Mouse (Mus musculus): Measurements from ENCODE around the gene Aadacl3. TPM values are rescaled to one million over a fixed set of nuclear protein-coding genes. Genes with fewer than 3 reads are reported as not detected.

Gene Aadacl3
- not detected for polyA plus RNA-seq (2017; shearing (Covaris generic))

GRCm38 (mm10) chr4:144463656-144464055, at the start of gene Aadacl3:
Gene Aadacl3 (minus strand): TSS chr4:144463756.

GRCm38 (mm10) chr4:144453217-144453616, 10.3 kb downstream of the Aadacl3 start, which contains the start of gene Gm9944:
Gene Gm9944 (minus strand): TSS chr4:144453317.

GRCm38 (mm10) chr4:144438672-144439071, 24.9 kb downstream of the Aadacl3 start, which contains the start of gene 1700012P22Rik:
Gene 1700012P22Rik (minus strand): TSS chr4:144438772.

GRCm38 (mm10) chr4:144408290-144408689, 55.3 kb downstream of the Aadacl3 start, which contains the start of gene Pramef12:
Gene Pramef12 (minus strand): TSS chr4:144408464.

Other genes with a start within 250 kb of the Aadacl3 start
- not detected for gene Pramel5, start 183.3 kb downstream of the Aadacl3 start, polyA plus RNA-seq (2017; shearing (Covaris generic))
- gene Gm13128, start 133.5 kb downstream of the Aadacl3 start, polyA plus RNA-seq (2017; shearing (Covaris generic)), result not detected
- gene Gm13119, start 105.8 kb downstream of the Aadacl3 start, polyA plus RNA-seq (2017; shearing (Covaris generic)), result not detected
- not detected for gene Pramef20, start 85.8 kb downstream of the Aadacl3 start, polyA plus RNA-seq (2017; shearing (Covaris generic))
- gene Pramef12, start 55.3 kb downstream of the Aadacl3 start, polyA plus RNA-seq (2017; shearing (Covaris generic)), result not detected
- gene 1700012P22Rik, start 25.0 kb downstream of the Aadacl3 start, polyA plus RNA-seq (2017; shearing (Covaris generic)), result not detected
- gene Gm9944, start 10.4 kb downstream of the Aadacl3 start, polyA plus RNA-seq (2017; shearing (Covaris generic)), result not detected
- gene 9430007A20Rik, start 56.1 kb upstream of the Aadacl3 start, polyA plus RNA-seq (2017; shearing (Covaris generic)), result not detected
- not detected for gene Gm13124, start 101.4 kb upstream of the Aadacl3 start, polyA plus RNA-seq (2017; shearing (Covaris generic))
- not detected for gene Aadacl4, start 150.0 kb upstream of the Aadacl3 start, polyA plus RNA-seq (2017; shearing (Covaris generic))
- not detected for gene Gm436, start 222.6 kb upstream of the Aadacl3 start, polyA plus RNA-seq (2017; shearing (Covaris generic))